Mouse (Mus musculus): ENCODE measurements at regions not wholly inside any gene's neighbourhood (a gene's known extent, or its start where the extent isn't known, plus 50 kb on each side); places are given as distances from the start of the nearest gene placed in this dataset.

- H3K4me2 ChIP-seq (replicated peaks): no peak overlapping the region
- H3K4me3 ChIP-seq: no peak overlapping the region
- ATAC-seq (ENCODE audit: low FRiP score, low read depth): no peak
- H3K9me3 ChIP-seq: no peaks in the 10 kb centered on the region
- WGBS: 76% methylated on average over 7 of the region's 7 CpGs
- no peak overlapping the region for H3K27ac ChIP-seq (replicated peaks)
- H3K9ac ChIP-seq (replicated peaks): no peak overlapping the region
- H3K36me3 ChIP-seq: no peaks in the 10 kb centered on the region
- no peaks in the 10 kb centered on the region for H3K4me1 ChIP-seq
- H3K27me3 ChIP-seq: no peaks in the 10 kb centered on the region
Measured at GRCm38 (mm10) chr8:24353842-24354241, 371.8 kb downstream of the Adam3 start.

DNA sequence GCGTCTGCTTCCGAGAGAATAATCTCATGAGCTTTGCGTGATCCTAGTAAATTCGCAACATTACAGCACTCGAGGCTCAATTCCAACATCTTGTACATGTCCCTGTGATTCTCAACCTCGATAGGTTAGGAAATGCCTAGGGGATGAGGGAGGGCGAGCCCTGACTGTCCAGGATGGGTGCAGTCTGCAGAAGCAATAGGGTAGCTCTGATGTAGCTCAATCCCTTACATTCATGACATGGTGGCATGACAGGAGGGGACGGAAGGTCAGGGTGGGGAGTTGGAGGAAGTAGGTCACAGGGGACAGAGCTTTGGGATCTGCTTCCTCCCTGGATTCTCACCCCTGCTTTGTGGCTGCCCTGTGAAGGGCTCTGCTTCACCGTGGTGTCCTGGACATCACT, 373.3 kb downstream of the Adam3 start:
- Histone ChIP-seq H3K27me3 (no peaks in the 10 kb centered on the region), H3K4me3 (no peak overlapping the region), H3K4me2 (replicated peaks) (no peak overlapping the region), H3K4me1 (no peaks in the 10 kb centered on the region), H3K9ac (replicated peaks) (no peak overlapping the region), H3K36me3 (no peaks in the 10 kb centered on the region), H3K27ac (replicated peaks) (no peak overlapping the region), H3K9me3 (no peaks in the 10 kb centered on the region)
- no peak for ATAC-seq (ENCODE audit: low FRiP score, low read depth)
- 83% methylated on average over 9 of the region's 9 CpGs for WGBS

DNA sequence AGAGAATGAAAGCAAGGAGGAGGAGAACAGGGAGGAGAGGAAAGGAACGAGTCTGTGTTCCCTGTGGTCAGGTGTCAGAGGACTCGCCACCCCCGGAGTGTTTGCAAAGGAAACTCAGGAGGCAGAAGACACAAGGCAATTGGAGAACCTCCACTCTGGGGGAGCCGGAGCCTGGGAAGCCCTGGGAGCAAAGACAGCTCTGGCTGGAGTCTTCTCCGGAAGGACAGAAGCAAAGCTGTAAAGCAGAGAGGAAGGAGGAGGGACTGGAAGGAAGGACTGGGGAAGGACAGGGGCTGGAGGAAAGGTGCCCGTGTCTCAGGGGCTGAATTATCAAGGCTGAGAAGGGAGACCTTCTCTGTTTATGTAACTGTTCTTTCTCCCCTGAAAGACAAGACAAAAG, 373.9 kb downstream of the Adam3 start:
- H3K9ac ChIP-seq (replicated peaks): no peak overlapping the region
- 49% methylated on average over 6 of the region's 6 CpGs for WGBS
- no peaks in the 10 kb centered on the region for H3K9me3 ChIP-seq
- H3K4me1 ChIP-seq: no peaks in the 10 kb centered on the region
- H3K4me3 ChIP-seq: no peak overlapping the region
- no peaks in the 10 kb centered on the region for H3K27me3 ChIP-seq
- no peak overlapping the region for H3K4me2 ChIP-seq (replicated peaks)
- no peak overlapping the region for H3K27ac ChIP-seq (replicated peaks)
- H3K36me3 ChIP-seq: no peaks in the 10 kb centered on the region
- ATAC-seq (ENCODE audit: low FRiP score, low read depth): no peak

DNA sequence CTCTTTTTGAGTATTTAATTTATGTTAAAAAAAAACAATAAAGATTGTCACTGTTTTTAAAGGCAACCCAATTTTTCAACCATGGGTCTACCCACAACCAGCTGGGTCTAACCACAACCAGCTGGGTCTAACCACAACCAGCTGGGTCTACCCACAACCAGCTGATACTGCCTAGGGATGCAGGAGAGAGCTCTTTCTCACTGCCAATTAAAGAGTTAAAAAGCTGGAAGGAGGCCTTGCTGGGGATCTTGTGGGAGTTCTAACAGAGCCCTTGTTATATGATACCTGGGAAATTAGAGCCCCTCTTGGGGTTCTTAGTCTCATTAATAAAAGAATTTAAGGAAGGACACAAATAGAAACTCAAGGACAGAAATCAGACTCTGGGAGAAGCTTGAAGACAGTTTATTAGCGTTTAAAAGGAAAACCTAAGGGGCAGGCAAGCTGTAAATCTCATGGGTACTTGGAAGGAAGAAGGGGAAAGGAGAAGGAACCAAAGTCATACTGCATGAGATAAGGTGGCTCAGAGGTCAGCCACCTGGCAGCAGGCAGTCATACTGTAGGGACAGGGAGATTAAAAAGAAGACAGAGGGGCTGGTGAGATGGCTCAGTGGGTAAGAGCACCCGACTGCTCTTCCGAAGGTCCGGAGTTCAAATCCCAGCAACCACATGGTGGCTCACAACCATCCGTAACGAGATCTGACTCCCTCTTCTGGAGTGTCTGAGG, 379.1 kb downstream of the Adam3 start:
- Histone ChIP-seq H3K9me3 (no peaks in the 10 kb centered on the region), H3K9ac (replicated peaks) (no peak overlapping the region), H3K27me3 (no peaks in the 10 kb centered on the region), H3K4me3 (no peak overlapping the region), H3K27ac (replicated peaks) (no peak overlapping the region), H3K36me3 (no peaks in the 10 kb centered on the region), H3K4me2 (replicated peaks) (no peak overlapping the region), H3K4me1 (no peaks in the 10 kb centered on the region)
- WGBS: 66% methylated on average over 6 of the region's 6 CpGs
- no peak for ATAC-seq (ENCODE audit: low FRiP score, low read depth)

DNA sequence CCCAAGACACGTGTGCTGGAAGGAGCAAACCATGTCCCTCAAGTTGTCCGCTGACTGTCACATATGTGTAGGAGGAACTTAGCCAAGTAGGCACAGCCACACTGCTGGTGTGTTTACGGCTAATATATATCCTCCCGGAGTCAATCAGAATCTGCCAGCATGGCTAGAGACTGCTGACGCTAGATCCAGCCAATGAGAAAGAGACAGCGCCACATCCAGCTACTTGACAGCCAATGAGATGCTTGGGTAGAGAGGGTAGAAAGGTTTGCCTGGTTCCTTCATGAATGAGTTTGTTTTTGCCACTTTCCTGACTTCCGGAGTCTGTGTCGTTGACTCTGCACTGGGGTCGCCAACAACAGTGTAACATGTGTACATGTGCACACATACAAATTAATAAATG, 387.0 kb downstream of the Adam3 start:
- no peak for ATAC-seq (ENCODE audit: low FRiP score, low read depth)
- no peaks in the 10 kb centered on the region for H3K36me3 ChIP-seq
- H3K4me1 ChIP-seq: no peaks in the 10 kb centered on the region
- no peaks in the 10 kb centered on the region for H3K9me3 ChIP-seq
- H3K27me3 ChIP-seq: no peaks in the 10 kb centered on the region
- H3K4me3 ChIP-seq: no peak overlapping the region
- H3K4me2 ChIP-seq (replicated peaks): no peak overlapping the region
- H3K27ac ChIP-seq (replicated peaks): no peak overlapping the region
- H3K9ac ChIP-seq (replicated peaks): no peak overlapping the region
- 94% methylated on average over 9 of the region's 9 CpGs for WGBS

DNA sequence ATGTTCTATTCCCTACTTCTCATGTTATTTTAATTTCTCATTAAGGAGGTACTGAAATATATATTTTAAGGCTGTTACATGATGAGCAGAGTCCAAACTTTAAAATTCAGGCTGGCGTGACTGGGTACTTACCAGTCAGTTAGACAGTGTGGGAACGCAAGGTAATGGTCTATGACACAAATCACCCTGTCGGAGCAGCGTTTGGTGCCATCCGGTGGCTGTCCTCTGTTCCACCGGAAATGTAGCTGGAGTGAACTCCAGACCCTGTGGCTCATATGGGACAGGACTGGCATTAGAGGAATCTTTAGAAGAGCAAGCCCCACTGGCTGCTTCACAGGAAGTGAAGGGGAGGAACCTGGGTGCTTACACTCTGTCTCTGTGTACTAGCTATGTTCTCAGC, 388.0 kb downstream of the Adam3 start:
- Histone ChIP-seq H3K9ac (replicated peaks) (no peak overlapping the region), H3K4me3 (no peak overlapping the region), H3K4me1 (no peaks in the 10 kb centered on the region), H3K9me3 (no peaks in the 10 kb centered on the region), H3K4me2 (replicated peaks) (no peak overlapping the region), H3K27me3 (no peaks in the 10 kb centered on the region), H3K36me3 (no peaks in the 10 kb centered on the region), H3K27ac (replicated peaks) (no peak overlapping the region)
- 65% methylated on average over 6 of the region's 6 CpGs for WGBS
- ATAC-seq (ENCODE audit: low FRiP score, low read depth): peak; percentile 27; the same call in 1 of the 2 replicates

DNA sequence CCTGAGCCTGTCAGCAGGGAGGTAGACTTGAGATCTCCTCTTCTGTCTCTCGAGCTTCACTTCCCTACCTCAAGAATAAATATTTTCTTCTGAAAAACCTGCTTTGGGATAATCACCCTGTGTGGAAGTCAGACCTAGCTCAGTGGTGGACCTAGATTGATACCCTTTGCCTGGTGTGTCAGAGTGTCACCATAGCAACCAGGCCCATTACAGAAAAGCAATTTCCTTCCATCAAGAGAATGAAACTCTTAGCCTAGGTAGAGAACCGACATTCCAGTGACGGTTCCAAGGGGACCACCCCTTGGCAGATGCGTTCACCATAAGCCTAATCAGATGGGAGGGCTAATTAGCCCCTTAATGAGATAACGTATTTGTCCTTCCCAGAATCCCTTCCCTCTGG, 389.9 kb downstream of the Adam3 start:
- Histone ChIP-seq H3K27ac (replicated peaks) (no peak overlapping the region), H3K36me3 (no peaks in the 10 kb centered on the region), H3K4me2 (replicated peaks) (no peak overlapping the region), H3K9me3 (no peaks in the 10 kb centered on the region), H3K27me3 (no peaks in the 10 kb centered on the region), H3K4me1 (no peaks in the 10 kb centered on the region), H3K9ac (replicated peaks) (no peak overlapping the region), H3K4me3 (no peak overlapping the region)
- WGBS: 49% methylated on average over 5 of the region's 5 CpGs
- no peak for ATAC-seq (ENCODE audit: low FRiP score, low read depth)

GRCm38 (mm10) chr8:24333705-24334104, 391.9 kb downstream of the Adam3 start:
- Histone ChIP-seq H3K9me3 (no peaks in the 10 kb centered on the region), H3K27me3 (no peaks in the 10 kb centered on the region), H3K4me3 (no peak overlapping the region), H3K36me3 (no peaks in the 10 kb centered on the region), H3K9ac (replicated peaks) (no peak overlapping the region), H3K27ac (replicated peaks) (no peak overlapping the region), H3K4me1 (no peaks in the 10 kb centered on the region), H3K4me2 (replicated peaks) (no peak overlapping the region)
- 87% methylated on average over 4 of the region's 4 CpGs for WGBS
- ATAC-seq (ENCODE audit: low FRiP score, low read depth): no peak

DNA sequence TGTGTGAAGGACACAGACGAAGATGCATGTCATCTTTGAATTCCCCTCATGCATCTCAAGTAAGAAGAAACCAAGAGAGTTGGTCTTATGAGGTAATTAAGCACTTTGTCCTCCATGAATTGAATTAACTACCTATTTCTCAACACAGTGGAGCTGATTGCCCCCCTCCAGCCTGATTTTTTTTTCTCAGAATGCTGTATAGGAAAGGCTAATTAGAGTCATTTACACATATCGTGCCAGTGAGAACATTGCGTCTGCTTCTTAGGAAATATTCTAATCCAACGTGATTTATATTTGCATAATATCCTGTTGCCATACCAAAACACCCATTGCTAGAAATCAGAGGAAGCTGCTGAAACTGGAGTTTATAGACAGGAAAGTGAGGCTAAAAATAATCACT, 414.8 kb downstream of the Adam3 start:
- H3K4me3 ChIP-seq: no peak overlapping the region
- ATAC-seq (ENCODE audit: low FRiP score, low read depth): no peak
- H3K36me3 ChIP-seq: no peaks in the 10 kb centered on the region
- H3K4me1 ChIP-seq: no peaks in the 10 kb centered on the region; the same call in 1 of the 2 replicates
- H3K27ac ChIP-seq (replicated peaks): no peak overlapping the region
- WGBS: 71% methylated on average over 4 of the region's 4 CpGs
- no peak overlapping the region for H3K9ac ChIP-seq (replicated peaks)
- H3K9me3 ChIP-seq: 0 out of 2 replicates have a peak, but pooled peaks cover 2% of the 10 kb centered on the region
- no peaks in the 10 kb centered on the region for H3K27me3 ChIP-seq
- no peak overlapping the region for H3K4me2 ChIP-seq (replicated peaks)

DNA sequence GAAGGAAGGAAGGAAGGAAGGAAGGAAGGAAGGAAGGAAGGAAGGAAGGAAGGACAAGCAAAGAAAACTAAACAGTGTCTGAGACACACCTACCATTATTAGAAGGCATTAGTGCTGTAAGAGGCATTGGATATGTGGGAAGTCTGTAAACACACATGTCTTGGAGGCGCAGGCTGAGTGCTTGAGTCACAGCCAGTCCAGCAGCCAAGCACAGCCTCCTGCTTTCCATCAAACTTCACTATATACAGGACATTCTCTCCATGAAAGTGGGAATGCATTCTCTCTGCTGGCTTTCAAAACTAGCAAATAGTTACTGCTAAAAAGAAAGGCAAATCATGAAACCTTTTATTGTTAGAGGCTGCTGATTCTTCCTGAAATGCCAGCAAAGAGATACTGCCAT, 431.1 kb downstream of the Adam3 start:
- Histone ChIP-seq H3K4me3 (no peak overlapping the region), H3K9me3 (peaks cover 6% of the 10 kb centered on the region), H3K9ac (replicated peaks) (no peak overlapping the region), H3K36me3 (no peaks in the 10 kb centered on the region), H3K4me2 (replicated peaks) (no peak overlapping the region), H3K27ac (replicated peaks) (no peak overlapping the region), H3K27me3 (no peaks in the 10 kb centered on the region), H3K4me1 (peaks cover 4% of the 10 kb centered on the region)
- ATAC-seq (ENCODE audit: low FRiP score, low read depth): no peak
- 93% methylated on average over 1 of the region's 1 CpGs for WGBS

GRCm38 (mm10) chr8:24287861-24288260, 437.8 kb downstream of the Adam3 start:
- WGBS: 92% methylated on average over 6 of the region's 6 CpGs
- Histone ChIP-seq H3K27me3 (no peaks in the 10 kb centered on the region), H3K36me3 (no peaks in the 10 kb centered on the region), H3K4me3 (no peak overlapping the region), H3K9me3 (peaks cover 6% of the 10 kb centered on the region), H3K4me2 (replicated peaks) (no peak overlapping the region), H3K4me1 (no peaks in the 10 kb centered on the region), H3K9ac (replicated peaks) (no peak overlapping the region), H3K27ac (replicated peaks) (no peak overlapping the region)
- no peak for ATAC-seq (ENCODE audit: low FRiP score, low read depth)

- no peak overlapping the region for H3K9ac ChIP-seq (replicated peaks)
- H3K4me2 ChIP-seq (replicated peaks): no peak overlapping the region
- no peaks in the 10 kb centered on the region for H3K27me3 ChIP-seq
- H3K36me3 ChIP-seq: no peaks in the 10 kb centered on the region
- no peak for ATAC-seq (ENCODE audit: low FRiP score, low read depth)
- H3K4me3 ChIP-seq: no peak overlapping the region
- H3K4me1 ChIP-seq: no peaks in the 10 kb centered on the region
- no peak overlapping the region for H3K27ac ChIP-seq (replicated peaks)
- no peaks in the 10 kb centered on the region for H3K9me3 ChIP-seq
- WGBS: 87% methylated on average over 2 of the region's 2 CpGs
Measured at GRCm38 (mm10) chr8:24284966-24285365, 440.7 kb downstream of the Adam3 start.

DNA sequence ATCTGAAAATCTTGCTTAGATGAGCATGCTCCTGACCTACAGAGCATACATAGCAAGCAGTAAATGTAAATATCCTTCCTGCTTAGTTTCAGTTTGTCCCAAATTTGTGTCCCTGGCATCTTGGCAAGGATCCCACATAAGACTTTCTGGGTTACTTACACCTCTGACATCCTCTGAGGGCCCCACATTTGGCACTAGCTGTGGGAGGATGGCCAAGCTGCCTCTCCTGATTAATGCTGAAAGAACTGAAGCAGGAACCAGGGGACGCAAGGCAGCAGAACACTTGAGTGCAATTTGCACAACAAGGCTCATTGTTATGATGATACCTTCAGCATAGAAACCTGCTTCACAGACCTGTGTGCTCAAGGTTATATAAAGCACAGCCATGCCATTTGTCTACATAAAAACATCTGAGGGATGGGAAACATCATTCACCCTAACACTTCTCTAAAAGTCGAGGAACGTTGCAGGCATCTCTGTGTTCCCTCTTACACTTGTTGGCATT, 441.7 kb downstream of the Adam3 start:
- Histone ChIP-seq H3K27ac (replicated peaks) (no peak overlapping the region), H3K4me1 (no peaks in the 10 kb centered on the region), H3K36me3 (no peaks in the 10 kb centered on the region), H3K9me3 (no peaks in the 10 kb centered on the region), H3K27me3 (no peaks in the 10 kb centered on the region), H3K9ac (replicated peaks) (no peak overlapping the region), H3K4me3 (no peak overlapping the region), H3K4me2 (replicated peaks) (no peak overlapping the region)
- ATAC-seq (ENCODE audit: low FRiP score, low read depth): no peak
- 80% methylated on average over 3 of the region's 3 CpGs for WGBS
